Comparison of ENCODE assay signal across 7 mouse cellular contexts in genomic region chr9:41953486-41953885, GRCm38 (mm10).
DNase-seq lines count a peak whose midpoint lies in the region; ATAC-seq and TF ChIP-seq lines count a peak whose summit lies in the region.

No protein-coding gene starts in this region.

- peak overlapping the region; percentile 83 for H3K4me2 ChIP-seq in forebrain, postnatal 0 days (ENCODE audit: low read depth)

- peak overlapping the region; percentile 99 for H3K27ac ChIP-seq in forebrain, postnatal 0 days (ENCODE audit: low read depth, low read length)
- H3K27ac ChIP-seq in small intestine, adult 2 months (ENCODE audit: insufficient read depth, low read depth, low read length), result no peak overlapping the region

- TF ChIP-seq POLR2A in small intestine, adult 2 months (IDR thresholded peaks at IDR 0.05; ENCODE audit: low read depth, low read length), result no peak

- peaks cover 37% of the 10 kb centered on the region for H3K4me1 ChIP-seq in forebrain, postnatal 0 days (ENCODE audit: insufficient read depth)
- no peaks in the 10 kb centered on the region for H3K4me1 ChIP-seq in small intestine, adult 2 months (ENCODE audit: control insufficient read depth, insufficient read depth, insufficient read length, low read length)

- WGBS in forebrain, postnatal 0 days, result 3% methylated on average over 8 of the region's 8 CpGs
- 13% methylated on average over 8 of the region's 8 CpGs for WGBS in small intestine, adult 2 months

- peak; percentile 79 for TF ChIP-seq CTCF in forebrain, postnatal 0 days (IDR thresholded peaks at IDR 0.05; ENCODE audit: low read depth)
- peak; percentile 37; the same call in 1 of the 2 replicates for TF ChIP-seq CTCF in small intestine, adult 2 months (IDR thresholded peaks at IDR 0.05; ENCODE audit: extremely low read depth, insufficient read length, insufficient replicate concordance, low read depth, low read length)

- peak; percentile 20; the same call in 1 of the 2 replicates for ATAC-seq in forebrain, postnatal 0 days

- H3K9ac ChIP-seq in forebrain, postnatal 0 days, result peak overlapping the region; percentile 79

- no peaks in the 10 kb centered on the region for H3K9me3 ChIP-seq in forebrain, postnatal 0 days (ENCODE audit: low read length)

- DNase-seq in ES-CJ7 (ENCODE audit: low read depth, low spot score) (peak; percentile 71), adipocyte (ENCODE audit: low spot score) (peak; percentile 79)
- peak; percentile 94 for DNase-seq in forebrain, postnatal 0 days
- peak; percentile 76 for DNase-seq in heart, postnatal 4 days
- DNase-seq in layer of hippocampus, postnatal 10 days (ENCODE audit: low spot score in 2 of 2), result peak; percentile 81 to 83
- peak; percentile 54 for DNase-seq in lung, postnatal 25 days (ENCODE audit: low spot score)

- H3K4me3 ChIP-seq in forebrain, postnatal 0 days (ENCODE audit: low read depth, low read length), result peak overlapping the region; percentile 25
- no peak overlapping the region for H3K4me3 ChIP-seq in small intestine, adult 2 months (ENCODE audit: low read depth, low read length)

- H3K36me3 ChIP-seq in forebrain, postnatal 0 days (ENCODE audit: insufficient read depth), result no peaks in the 10 kb centered on the region
- no peaks in the 10 kb centered on the region for H3K36me3 ChIP-seq in small intestine, adult 2 months (ENCODE audit: control insufficient read depth, insufficient read depth, low read length)

- no peaks in the 10 kb centered on the region for H3K27me3 ChIP-seq in forebrain, postnatal 0 days (ENCODE audit: insufficient read depth, low read length)
- H3K27me3 ChIP-seq in small intestine, adult 2 months (ENCODE audit: control insufficient read depth, insufficient read depth, low read length), result no peaks in the 10 kb centered on the region
